Mouse (Mus musculus): Measurements from ENCODE around the gene Slc13a2. TPM values are rescaled to one million over a fixed set of nuclear protein-coding genes. Genes with fewer than 3 reads are reported as not detected.

Slc13a2 gene
- not detected in 2 replicates for polyA plus RNA-seq (2015; fragmentation: Nextera tagmentation; extraction: Ambion mirVana)

GRCm38 (mm10) chr11:78422055-78422819 lies at the start of gene Slc13a2:
Gene Slc13a2, minus strand, starts transcription at chr11:78422217.
- Histone ChIP-seq H3K36me3 (no peaks in the 10 kb centered on the region), H3K9me3 (no peaks in the 10 kb centered on the region), H3K27me3 (no peaks in the 10 kb centered on the region), H3K9ac (replicated peaks) (no peak within 1 kb of the TSS), H3K4me2 (replicated peaks) (no peak within 1 kb of the TSS), H3K4me3 (no peak within 1 kb of the TSS), H3K4me1 (no peaks in the 10 kb centered on the region), H3K27ac (replicated peaks) (no peak within 1 kb of the TSS)
- no peak for ATAC-seq (replicated peaks)
- whole genome bisulfite sequencing: 29% methylated on average over 13 of the region's 13 CpGs

GRCm38 (mm10) chr11:78471326-78472103 lies 49.5 kb upstream of the Slc13a2 start:
- H3K4me1 ChIP-seq: peaks cover 4% of the 10 kb centered on the region
- H3K4me2 ChIP-seq (replicated peaks): no peak overlapping the region
- peaks cover 5% of the 10 kb centered on the region; the same call in 1 of the 2 replicates for H3K36me3 ChIP-seq
- H3K27me3 ChIP-seq: no peaks in the 10 kb centered on the region
- ATAC-seq (replicated peaks): no peak
- no peak overlapping the region for H3K9ac ChIP-seq (replicated peaks)
- no peak overlapping the region for H3K4me3 ChIP-seq
- H3K27ac ChIP-seq (replicated peaks): no peak overlapping the region
- 92% methylated on average over 10 of the region's 10 CpGs for WGBS
- H3K9me3 ChIP-seq: no peaks in the 10 kb centered on the region

GRCm38 (mm10) chr11:78467932-78468331 lies 45.9 kb upstream of the Slc13a2 start:
- no peak overlapping the region for H3K4me2 ChIP-seq (replicated peaks)
- H3K27ac ChIP-seq (replicated peaks): no peak overlapping the region
- no peak overlapping the region for H3K9ac ChIP-seq (replicated peaks)
- ATAC-seq (replicated peaks): no peak
- no peaks in the 10 kb centered on the region; the same call in 1 of the 2 replicates for H3K36me3 ChIP-seq
- no peaks in the 10 kb centered on the region for H3K27me3 ChIP-seq
- H3K9me3 ChIP-seq: no peaks in the 10 kb centered on the region
- WGBS: 73% methylated on average over 3 of the region's 3 CpGs
- H3K4me3 ChIP-seq: no peak overlapping the region
- H3K4me1 ChIP-seq: peaks cover 17% of the 10 kb centered on the region

GRCm38 (mm10) chr11:78467515-78467914 lies 45.5 kb upstream of the Slc13a2 start:
- H3K27ac ChIP-seq (replicated peaks): no peak overlapping the region
- H3K36me3 ChIP-seq: no peaks in the 10 kb centered on the region; the same call in 1 of the 2 replicates
- no peak overlapping the region for H3K4me2 ChIP-seq (replicated peaks)
- H3K4me3 ChIP-seq: no peak overlapping the region
- H3K9ac ChIP-seq (replicated peaks): no peak overlapping the region
- H3K9me3 ChIP-seq: no peaks in the 10 kb centered on the region
- H3K4me1 ChIP-seq: peaks cover 17% of the 10 kb centered on the region
- no peaks in the 10 kb centered on the region for H3K27me3 ChIP-seq
- 88% methylated on average over 7 of the region's 7 CpGs for WGBS
- ATAC-seq (replicated peaks): no peak

GRCm38 (mm10) chr11:78466242-78466912 lies 44.4 kb upstream of the Slc13a2 start:
- Histone ChIP-seq H3K4me3 (peak overlapping the region; percentile 72), H3K27me3 (no peaks in the 10 kb centered on the region), H3K4me1 (peaks cover 17% of the 10 kb centered on the region), H3K27ac (replicated peaks) (peak overlapping the region; percentile 84), H3K36me3 (no peaks in the 10 kb centered on the region; the same call in 1 of the 2 replicates), H3K4me2 (replicated peaks) (peak overlapping the region; percentile 82), H3K9me3 (no peaks in the 10 kb centered on the region), H3K9ac (replicated peaks) (peak overlapping the region; percentile 72; the same call in 1 of the 2 replicates)
- ATAC-seq (replicated peaks): peak; percentile 29; the same call in 1 of the 2 replicates
- WGBS: 43% methylated on average over 23 of the region's 23 CpGs

GRCm38 (mm10) chr11:78465568-78466180 lies 43.7 kb upstream of the Slc13a2 start, which contains the start of gene Slc46a1:
Gene Slc46a1, plus strand, starts transcription at chr11:78465697.
- Histone ChIP-seq H3K4me1 (peaks cover 17% of the 10 kb centered on the region), H3K36me3 (no peaks in the 10 kb centered on the region), H3K4me2 (replicated peaks) (peak within 1 kb of the TSS; percentile 82), H3K27me3 (no peaks in the 10 kb centered on the region), H3K27ac (replicated peaks) (peak within 1 kb of the TSS; percentile 84), H3K9ac (replicated peaks) (peak within 1 kb of the TSS; percentile 72), H3K4me3 (peak within 1 kb of the TSS; percentile 72), H3K9me3 (no peaks in the 10 kb centered on the region)
- peak; percentile 95 for ATAC-seq (replicated peaks)
- WGBS: under 1% methylated on average over 41 of the region's 41 CpGs

- Histone ChIP-seq H3K9ac (replicated peaks) (no peak overlapping the region), H3K27ac (replicated peaks) (0 out of 2 replicates have a peak overlapping the region, but pooled peaks have one; percentile 84), H3K27me3 (no peaks in the 10 kb centered on the region), H3K9me3 (no peaks in the 10 kb centered on the region), H3K36me3 (no peaks in the 10 kb centered on the region), H3K4me3 (peak overlapping the region; percentile 72), H3K4me1 (peaks cover 17% of the 10 kb centered on the region), H3K4me2 (replicated peaks) (peak overlapping the region; percentile 82)
- WGBS: 30% methylated on average over 9 of the region's 9 CpGs
- no peak for ATAC-seq (replicated peaks)
Measured at GRCm38 (mm10) chr11:78465116-78465515, 43.1 kb upstream of the Slc13a2 start.

- WGBS: 66% methylated on average over 13 of the region's 13 CpGs
- ATAC-seq (replicated peaks): no peak
- no peaks in the 10 kb centered on the region for H3K27me3 ChIP-seq
Measured at GRCm38 (mm10) chr11:78463286-78464036, 41.4 kb upstream of the Slc13a2 start.

GRCm38 (mm10) chr11:78462669-78463068 lies 40.7 kb upstream of the Slc13a2 start:
- Histone ChIP-seq H3K27me3 (no peaks in the 10 kb centered on the region), H3K4me2 (replicated peaks) (no peak overlapping the region), H3K9me3 (no peaks in the 10 kb centered on the region), H3K27ac (replicated peaks) (no peak overlapping the region), H3K9ac (replicated peaks) (no peak overlapping the region), H3K4me3 (no peak overlapping the region), H3K4me1 (peaks cover 17% of the 10 kb centered on the region), H3K36me3 (no peaks in the 10 kb centered on the region)
- no peak for ATAC-seq (replicated peaks)
- WGBS: 75% methylated on average over 5 of the region's 5 CpGs

More at GRCm38 (mm10) chr11:78463286-78464036, 41.4 kb upstream of the Slc13a2 start:
- no peaks in the 10 kb centered on the region for H3K36me3 ChIP-seq
- H3K27ac ChIP-seq (replicated peaks): no peak overlapping the region
- H3K4me3 ChIP-seq: no peak overlapping the region
- no peaks in the 10 kb centered on the region for H3K9me3 ChIP-seq
- H3K4me2 ChIP-seq (replicated peaks): no peak overlapping the region
- H3K4me1 ChIP-seq: peaks cover 17% of the 10 kb centered on the region
- H3K9ac ChIP-seq (replicated peaks): no peak overlapping the region

GRCm38 (mm10) chr11:78461894-78462293 lies 39.9 kb upstream of the Slc13a2 start:
- WGBS: 76% methylated on average over 1 of the region's 1 CpGs
- H3K27me3 ChIP-seq: no peaks in the 10 kb centered on the region
- H3K9me3 ChIP-seq: no peaks in the 10 kb centered on the region
- H3K27ac ChIP-seq (replicated peaks): no peak overlapping the region
- no peak overlapping the region for H3K4me3 ChIP-seq
- no peak overlapping the region for H3K9ac ChIP-seq (replicated peaks)
- H3K36me3 ChIP-seq: no peaks in the 10 kb centered on the region
- peaks cover 17% of the 10 kb centered on the region for H3K4me1 ChIP-seq
- ATAC-seq (replicated peaks): no peak
- H3K4me2 ChIP-seq (replicated peaks): no peak overlapping the region

GRCm38 (mm10) chr11:78458740-78459139 lies 36.7 kb upstream of the Slc13a2 start:
- ATAC-seq (replicated peaks): no peak
- H3K27ac ChIP-seq (replicated peaks): no peak overlapping the region
- no peaks in the 10 kb centered on the region for H3K4me1 ChIP-seq
- H3K9me3 ChIP-seq: no peaks in the 10 kb centered on the region
- H3K27me3 ChIP-seq: no peaks in the 10 kb centered on the region
- no peak overlapping the region for H3K4me3 ChIP-seq
- no peaks in the 10 kb centered on the region for H3K36me3 ChIP-seq
- 86% methylated on average over 17 of the region's 17 CpGs for WGBS
- no peak overlapping the region for H3K4me2 ChIP-seq (replicated peaks)
- H3K9ac ChIP-seq (replicated peaks): no peak overlapping the region
